Mouse (Mus musculus) cerebellum, postnatal 14 days (tissue): ENCODE results near the gene Ezh2.

Source experiments
- DNase-seq, 2 experiments: peaks; one replicate each; pipeline ENCODE4 v3.0.0; 2021; ENCODE audit warnings: mixed read lengths in 2 of 2

Ezh2 gene

GRCm38 (mm10) chr6:47532547-47532946 lies 62.6 kb downstream of the Ezh2 start:
- DNase-seq: no peak

- no peak for DNase-seq
Measured at GRCm38 (mm10) chr6:47527655-47528054, 67.5 kb downstream of the Ezh2 start.

DNA sequence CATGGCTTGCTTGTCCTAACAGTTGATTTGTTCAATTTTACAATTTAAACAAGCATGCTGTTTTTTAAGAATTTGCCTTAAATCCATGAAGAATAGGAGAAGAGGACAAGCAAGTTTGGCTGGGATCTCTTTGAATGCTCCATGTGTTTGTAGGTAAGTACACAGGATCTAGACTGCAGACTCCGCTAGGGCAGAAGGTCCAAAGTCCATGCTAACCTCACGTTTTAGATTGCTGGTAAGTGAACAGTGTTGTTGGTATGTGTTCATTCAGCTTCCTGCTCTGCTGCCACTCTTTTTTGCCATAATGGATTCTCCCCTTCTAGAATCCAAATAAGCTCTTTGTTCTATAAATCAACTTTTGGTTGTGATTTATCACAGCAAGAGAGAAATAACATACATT lies 68.0 kb downstream of the Ezh2 start:
- DNase-seq: no peak

GRCm38 (mm10) chr6:47526446-47526845 lies 68.7 kb downstream of the Ezh2 start:
- no peak for DNase-seq

DNA sequence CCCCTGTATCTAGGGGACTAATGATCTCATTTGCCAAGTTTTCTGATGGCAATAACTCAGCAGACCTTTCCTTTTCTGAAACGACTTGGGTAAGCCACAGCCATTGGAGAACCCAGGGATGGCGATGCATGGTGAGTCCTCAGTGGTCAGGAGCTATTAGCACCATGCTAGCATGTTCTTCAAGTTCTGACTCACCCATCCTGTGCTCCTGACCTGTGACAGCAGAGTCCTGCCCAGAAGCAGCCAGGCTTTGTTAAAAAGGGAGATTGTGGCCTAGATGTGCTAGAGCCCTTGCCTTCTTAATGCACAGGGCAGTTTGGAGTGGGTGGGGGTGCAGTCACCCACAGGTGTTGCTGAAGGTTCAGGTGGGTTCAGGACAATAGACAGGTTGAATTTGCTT lies 70.1 kb downstream of the Ezh2 start:
- no peak for DNase-seq

DNA sequence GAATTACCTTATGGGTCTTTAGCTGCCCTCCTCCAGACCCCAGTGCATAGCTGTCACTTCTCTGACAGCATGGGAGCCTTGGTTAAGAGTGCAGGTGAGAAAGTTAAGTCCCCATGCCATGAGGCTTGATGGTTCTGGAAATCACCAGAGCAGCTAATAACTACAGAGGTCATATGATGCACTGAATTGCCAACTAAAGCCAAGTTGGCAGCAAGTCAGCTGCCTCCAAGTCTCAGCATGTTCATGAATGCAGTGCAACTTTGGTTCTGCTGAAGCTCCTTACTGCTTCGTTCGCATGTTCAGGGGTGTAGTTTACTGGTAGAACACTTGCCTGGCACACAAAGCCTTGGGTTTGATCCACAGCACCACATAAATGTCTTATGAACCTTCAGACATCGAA lies 72.7 kb downstream of the Ezh2 start:
- DNase-seq: peak in 1 of 2 experiments; percentile 10

- no peak for DNase-seq
Measured at GRCm38 (mm10) chr6:47520030-47520429, 75.1 kb downstream of the Ezh2 start.

DNA sequence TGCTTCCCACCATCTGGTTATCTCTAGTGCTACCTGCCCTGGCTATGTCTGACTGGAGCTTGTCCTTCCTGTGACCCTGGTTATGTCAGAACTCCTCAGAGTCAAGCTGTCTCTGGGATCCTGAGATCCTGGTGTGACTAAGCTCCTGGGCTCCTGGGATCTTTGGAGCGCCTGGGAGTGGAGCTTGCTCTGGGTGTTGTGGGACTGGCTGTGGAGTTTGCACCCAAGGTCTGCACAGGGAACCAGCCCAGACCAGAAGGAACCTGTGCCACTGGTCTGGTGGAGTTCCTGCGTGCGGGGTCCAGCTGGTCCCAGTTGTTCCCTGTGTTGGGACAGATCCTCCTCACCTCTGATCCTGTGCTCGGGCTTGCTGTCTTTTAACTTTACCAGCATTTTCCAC lies 100.6 kb downstream of the Ezh2 start:
- DNase-seq: no peak

- no peak for DNase-seq
Measured at GRCm38 (mm10) chr6:47482027-47482426, 113.1 kb downstream of the Ezh2 start.
